Mouse (Mus musculus) testis, adult 2 months (tissue): Measurements from ENCODE around the gene Foxa2. TPM values are rescaled to one million over a fixed set of nuclear protein-coding genes. Genes with fewer than 3 reads are reported as not detected.

ENCODE experiments used
- H3K27ac ChIP-seq: fragments of 200-500 bp; 2 replicates; pipeline ENCODE4 v1.5.1; 2012; ENCODE audit warnings: low read depth, low read length; ENCODE audit not compliant: control insufficient read depth, insufficient read depth
- H3K27me3 ChIP-seq: fragments of 200-500 bp; 2 replicates; pipeline ENCODE4 v1.6.1; 2012; ENCODE audit warnings: mild to moderate bottlenecking, low read length, moderate library complexity; ENCODE audit not compliant: control insufficient read depth, insufficient read depth
- H3K36me3 ChIP-seq: fragments of 200-500 bp; 2 replicates; pipeline ENCODE4 v1.6.1; 2012; ENCODE audit warnings: mild to moderate bottlenecking, low read length; ENCODE audit not compliant: control insufficient read depth, insufficient read depth
- H3K4me1 ChIP-seq: fragments of 200-500 bp; 2 replicates; pipeline ENCODE4 v1.6.1; 2012; ENCODE audit warnings: low read length; ENCODE audit not compliant: control insufficient read depth, insufficient read depth
- H3K4me3 ChIP-seq: fragments of 200-500 bp; 2 replicates; pipeline ENCODE4 v1.5.1; 2012; ENCODE audit warnings: low read depth, mild to moderate bottlenecking, low read length, moderate library complexity, mixed read lengths; ENCODE audit not compliant: control insufficient read depth
- CTCF ChIP-seq: fragments of 200-500 bp; IDR thresholded peaks from 2 replicates; pipeline ENCODE4 v1.5.1; 2012; ENCODE audit warnings: low read depth, mild to moderate bottlenecking, inconsistent platforms, low read length, moderate library complexity; ENCODE audit not compliant: control insufficient read depth, insufficient read depth, insufficient replicate concordance
- POLR2A ChIP-seq: fragments of 200-500 bp; IDR thresholded peaks from 2 replicates; pipeline ENCODE4 v1.6.1; 2012; ENCODE audit warnings: low read depth, mild to moderate bottlenecking, inconsistent platforms, low read length, moderate library complexity; ENCODE audit not compliant: control insufficient read depth
- polyA plus RNA-seq: library from polyadenylated mRNA; depleted of rRNA; stranded (reverse); fragments of >200 nt; gene quantifications from 2 replicates; pipeline ENCODE4 v1.2.3, GENCODE M21; 2012

The Foxa2 gene
- polyA plus RNA-seq, 1 experiment, result 0.23 TPM

GRCm38 (mm10) chr2:148024268-148024935, 22.4 kb downstream of the Foxa2 start:
- no peaks in the 10 kb centered on the region for H3K27me3 ChIP-seq
- no peak overlapping the region for H3K27ac ChIP-seq
- peaks cover under 1% of the 10 kb centered on the region; the same call in 1 of the 2 replicates for H3K4me1 ChIP-seq
- H3K4me3 ChIP-seq, result no peak overlapping the region
- TF ChIP-seq POLR2A (no peak), CTCF (no peak)
- no peaks in the 10 kb centered on the region for H3K36me3 ChIP-seq

- TF ChIP-seq CTCF (no peak), POLR2A (no peak)
- H3K36me3 ChIP-seq, result no peaks in the 10 kb centered on the region
- no peak overlapping the region for H3K27ac ChIP-seq
- no peaks in the 10 kb centered on the region for H3K4me1 ChIP-seq
- no peak overlapping the region for H3K4me3 ChIP-seq
- no peaks in the 10 kb centered on the region for H3K27me3 ChIP-seq
These were observed 23.4 kb downstream of the Foxa2 start for GRCm38 (mm10) chr2:148023340-148023806.

- no peak overlapping the region for H3K27ac ChIP-seq
These were observed 24.7 kb downstream of the Foxa2 start for GRCm38 (mm10) chr2:148021919-148022570.

GRCm38 (mm10) chr2:148021016-148021415, 25.8 kb downstream of the Foxa2 start:
- H3K4me1 ChIP-seq, result no peaks in the 10 kb centered on the region
- no peak overlapping the region for H3K27ac ChIP-seq
- H3K4me3 ChIP-seq, result no peak overlapping the region
- no peaks in the 10 kb centered on the region for H3K27me3 ChIP-seq
- TF ChIP-seq POLR2A (no peak), CTCF (no peak)
- no peaks in the 10 kb centered on the region for H3K36me3 ChIP-seq

More at GRCm38 (mm10) chr2:148021919-148022570, 24.7 kb downstream of the Foxa2 start:
- no peaks in the 10 kb centered on the region for H3K36me3 ChIP-seq
- no peaks in the 10 kb centered on the region for H3K4me1 ChIP-seq
- TF ChIP-seq POLR2A (no peak), CTCF (no peak)
- no peaks in the 10 kb centered on the region for H3K27me3 ChIP-seq
- no peak overlapping the region for H3K4me3 ChIP-seq

- H3K27ac ChIP-seq, result no peak overlapping the region
- H3K27me3 ChIP-seq, result no peaks in the 10 kb centered on the region
- no peaks in the 10 kb centered on the region for H3K4me1 ChIP-seq
These were observed 26.6 kb downstream of the Foxa2 start for GRCm38 (mm10) chr2:148020125-148020524.

GRCm38 (mm10) chr2:148017782-148018690, 28.7 kb downstream of the Foxa2 start:
- Histone ChIP-seq H3K4me3 (no peak overlapping the region), H3K27me3 (no peaks in the 10 kb centered on the region), H3K27ac (no peak overlapping the region), H3K4me1 (no peaks in the 10 kb centered on the region), H3K36me3 (no peaks in the 10 kb centered on the region)
- no peak for TF ChIP-seq POLR2A
- TF ChIP-seq CTCF, result no peak

More at GRCm38 (mm10) chr2:148020125-148020524, 26.6 kb downstream of the Foxa2 start:
- Histone ChIP-seq H3K36me3 (no peaks in the 10 kb centered on the region), H3K4me3 (no peak overlapping the region)
- no peak for TF ChIP-seq POLR2A
- no peak for TF ChIP-seq CTCF
